Mouse (Mus musculus) midbrain, embryonic 12.5 days (tissue): Measurements from ENCODE around the gene Pou2f3. TPM values are rescaled to one million over a fixed set of nuclear protein-coding genes. Genes with fewer than 3 reads are reported as not detected.

ENCODE experiments used
- ATAC-seq: fragments of 200-750 bp; cut with Nextera tagmentation; 2 replicates; pipeline ENCODE4 v1.8.0; 2017; ENCODE audit warnings: low read depth, moderate TSS enrichment, moderate library complexity; ENCODE audit not compliant: low FRiP score
- H3K27ac ChIP-seq: fragments of 300-500 bp; sonication (generic); replicated peaks from 2 replicates; pipeline ENCODE4 v1.5.1; 2016; ENCODE audit warnings: mild to moderate bottlenecking
- H3K27me3 ChIP-seq: fragments of 300-500 bp; sonication (generic); 2 replicates; pipeline ENCODE4 v1.6.1; 2016; ENCODE audit warnings: mild to moderate bottlenecking
- H3K36me3 ChIP-seq: fragments of 300-500 bp; sonication (generic); 2 replicates; pipeline ENCODE4 v1.6.1; 2016
- H3K4me1 ChIP-seq: fragments of 300-500 bp; sonication (generic); 2 replicates; pipeline ENCODE4 v1.6.1; 2016
- H3K4me2 ChIP-seq: fragments of 300-500 bp; sonication (generic); replicated peaks from 2 replicates; pipeline ENCODE4 v1.6.1; 2016; ENCODE audit warnings: mild to moderate bottlenecking, moderate library complexity
- H3K4me3 ChIP-seq: fragments of 300-500 bp; sonication (generic); 2 replicates; pipeline ENCODE4 v1.5.1; 2016; ENCODE audit warnings: mild to moderate bottlenecking
- H3K9ac ChIP-seq: fragments of 300-500 bp; sonication (generic); replicated peaks from 2 replicates; pipeline ENCODE4 v1.6.1; 2016; ENCODE audit warnings: mild to moderate bottlenecking, moderate library complexity
- H3K9me3 ChIP-seq: fragments of 300-500 bp; sonication (generic); 2 replicates; pipeline ENCODE4 v1.6.1; 2016; ENCODE audit warnings: mild to moderate bottlenecking
- WGBS: fragments of 180-500 bp; shearing (Covaris S2); methylation state at CpG from one replicate; pipeline ENCODE4 v1.1.7; 2016; 5-methylcytosine and 5-hydroxymethylcytosine counted together
- polyA plus RNA-seq: library from polyadenylated mRNA; unstranded; fragments of >200 nt; fragmentation: Nextera tagmentation; extraction: Ambion mirVana; gene quantifications from 2 replicates; pipeline ENCODE4 v1.2.1, GENCODE M21; 2016

Pou2f3 gene
- polyA plus RNA-seq, 1 experiment from 2014 or later: not detected

GRCm38 (mm10) chr9:43094828-43095227 is 115.3 kb downstream of the Pou2f3 start:
- ATAC-seq: no peak
- no peak overlapping the region for H3K4me2 ChIP-seq

GRCm38 (mm10) chr9:43093803-43094202 is 116.4 kb downstream of the Pou2f3 start:
- H3K27ac ChIP-seq: no peak overlapping the region
- H3K27me3 ChIP-seq: no peaks in the 10 kb centered on the region
- H3K36me3 ChIP-seq: no peaks in the 10 kb centered on the region
- no peaks in the 10 kb centered on the region for H3K4me1 ChIP-seq
- no peak overlapping the region for H3K4me3 ChIP-seq
- H3K4me2 ChIP-seq: no peak overlapping the region
- H3K9ac ChIP-seq: no peak overlapping the region
- 87% methylated on average over 3 of the region's 3 CpGs for WGBS
- no peaks in the 10 kb centered on the region for H3K9me3 ChIP-seq
- ATAC-seq: no peak

More at GRCm38 (mm10) chr9:43094828-43095227, 115.3 kb downstream of the Pou2f3 start:
- Histone ChIP-seq H3K4me3 (no peak overlapping the region), H3K9me3 (no peaks in the 10 kb centered on the region), H3K9ac (no peak overlapping the region), H3K36me3 (no peaks in the 10 kb centered on the region), H3K27me3 (no peaks in the 10 kb centered on the region), H3K4me1 (no peaks in the 10 kb centered on the region), H3K27ac (no peak overlapping the region)
- 94% methylated on average over 4 of the region's 4 CpGs for WGBS

GRCm38 (mm10) chr9:43085686-43086285 is 124.4 kb downstream of the Pou2f3 start:
- no peaks in the 10 kb centered on the region for H3K9me3 ChIP-seq
- H3K4me3 ChIP-seq: no peak overlapping the region
- 96% methylated on average over 1 of the region's 1 CpGs for WGBS
- H3K4me2 ChIP-seq: no peak overlapping the region
- no peak overlapping the region for H3K9ac ChIP-seq
- H3K27ac ChIP-seq: no peak overlapping the region
- ATAC-seq: no peak
- no peaks in the 10 kb centered on the region for H3K36me3 ChIP-seq
- H3K27me3 ChIP-seq: no peaks in the 10 kb centered on the region
- H3K4me1 ChIP-seq: peaks cover 9% of the 10 kb centered on the region; the same call in 1 of the 2 replicates

GRCm38 (mm10) chr9:43084496-43085362 is 125.4 kb downstream of the Pou2f3 start:
- ATAC-seq: no peak
- 88% methylated on average over 7 of the region's 7 CpGs for WGBS
- no peaks in the 10 kb centered on the region for H3K36me3 ChIP-seq
- no peak overlapping the region for H3K4me3 ChIP-seq
- peaks cover 9% of the 10 kb centered on the region; the same call in 1 of the 2 replicates for H3K4me1 ChIP-seq
- no peak overlapping the region for H3K9ac ChIP-seq
- H3K9me3 ChIP-seq: no peaks in the 10 kb centered on the region
- no peak overlapping the region for H3K27ac ChIP-seq
- H3K27me3 ChIP-seq: no peaks in the 10 kb centered on the region
- no peak overlapping the region for H3K4me2 ChIP-seq

GRCm38 (mm10) chr9:43083441-43084055 is 126.6 kb downstream of the Pou2f3 start:
- Histone ChIP-seq H3K9ac (no peak overlapping the region), H3K27me3 (no peaks in the 10 kb centered on the region), H3K9me3 (no peaks in the 10 kb centered on the region), H3K4me3 (no peak overlapping the region), H3K27ac (no peak overlapping the region), H3K36me3 (no peaks in the 10 kb centered on the region), H3K4me2 (no peak overlapping the region), H3K4me1 (peaks cover 9% of the 10 kb centered on the region; the same call in 1 of the 2 replicates)
- ATAC-seq: no peak
- 30% methylated on average over 7 of the region's 7 CpGs for WGBS

- no peaks in the 10 kb centered on the region for H3K36me3 ChIP-seq
- no peak overlapping the region for H3K9ac ChIP-seq
- no peaks in the 10 kb centered on the region for H3K27me3 ChIP-seq
- H3K4me3 ChIP-seq: no peak overlapping the region
- H3K4me1 ChIP-seq: peaks cover 11% of the 10 kb centered on the region; the same call in 1 of the 2 replicates
- WGBS: 90% methylated on average over 3 of the region's 3 CpGs
- ATAC-seq: no peak
- no peak overlapping the region for H3K4me2 ChIP-seq
- H3K27ac ChIP-seq: no peak overlapping the region
- H3K9me3 ChIP-seq: no peaks in the 10 kb centered on the region
Measured at GRCm38 (mm10) chr9:43078711-43079110, 131.5 kb downstream of the Pou2f3 start.

GRCm38 (mm10) chr9:43076163-43076562 is 134.0 kb downstream of the Pou2f3 start:
- Histone ChIP-seq H3K4me1 (peaks cover 10% of the 10 kb centered on the region), H3K4me3 (no peak overlapping the region), H3K9ac (no peak overlapping the region), H3K4me2 (no peak overlapping the region), H3K27ac (no peak overlapping the region), H3K27me3 (no peaks in the 10 kb centered on the region), H3K9me3 (no peaks in the 10 kb centered on the region), H3K36me3 (no peaks in the 10 kb centered on the region)
- 77% methylated on average over 7 of the region's 7 CpGs for WGBS
- no peak for ATAC-seq

- H3K27me3 ChIP-seq: no peaks in the 10 kb centered on the region
- H3K9ac ChIP-seq: no peak overlapping the region
- no peak for ATAC-seq
- no peak overlapping the region for H3K27ac ChIP-seq
- no peaks in the 10 kb centered on the region for H3K36me3 ChIP-seq
- H3K9me3 ChIP-seq: no peaks in the 10 kb centered on the region
- no peak overlapping the region for H3K4me2 ChIP-seq
- WGBS: 96% methylated on average over 1 of the region's 1 CpGs
- H3K4me3 ChIP-seq: no peak overlapping the region
- peaks cover 19% of the 10 kb centered on the region for H3K4me1 ChIP-seq
Measured at GRCm38 (mm10) chr9:43074611-43075010, 135.6 kb downstream of the Pou2f3 start.

Other genes with a start within 250 kb of the Pou2f3 start
- gene Arhgef12, start 103.1 kb downstream of the Pou2f3 start, polyA plus RNA-seq: 16.6 and 17.4 TPM in 2 replicates
- 11.0 and 13.0 TPM in 2 replicates for gene Tmem136, start 93.8 kb downstream of the Pou2f3 start, polyA plus RNA-seq
- gene Oaf, start 29.5 kb upstream of the Pou2f3 start, polyA plus RNA-seq: 18.3 and 30.9 TPM in 2 replicates
- gene Trim29, start 100.5 kb upstream of the Pou2f3 start, polyA plus RNA-seq: 0.69 and 1.6 TPM in 2 replicates